Mouse (Mus musculus): ENCODE data around the gene Esrrg. TPM values are rescaled to one million over a fixed set of nuclear protein-coding genes. Genes with fewer than 3 reads are reported as not detected.

Esrrg gene
- polyA plus RNA-seq, 1 experiment from 2014 or later = 8.1 TPM

- no peak overlapping the region for H3K4me2 ChIP-seq (replicated peaks)
- 0 out of 2 replicates have a peak, but pooled peaks cover 5% of the 10 kb centered on the region for H3K4me1 ChIP-seq
- WGBS = 92% methylated on average over 2 of the region's 2 CpGs
- H3K36me3 ChIP-seq = no peaks in the 10 kb centered on the region
- no peak overlapping the region for H3K4me3 ChIP-seq
- H3K27ac ChIP-seq (replicated peaks) = no peak overlapping the region
- H3K9ac ChIP-seq (replicated peaks) = no peak overlapping the region
- no peak for ATAC-seq (ENCODE audit: low FRiP score, low read depth)
- H3K27me3 ChIP-seq = 0 out of 2 replicates have a peak, but pooled peaks cover 4% of the 10 kb centered on the region
- H3K9me3 ChIP-seq = no peaks in the 10 kb centered on the region
These were observed 348.1 kb downstream of the Esrrg start for GRCm38 (mm10) chr1:187956702-187957101.

- 68% methylated on average over 9 of the region's 9 CpGs for WGBS
- no peaks in the 10 kb centered on the region for H3K36me3 ChIP-seq
- no peak overlapping the region for H3K4me3 ChIP-seq
- H3K27me3 ChIP-seq = peaks cover 8% of the 10 kb centered on the region; the same call in 1 of the 2 replicates
- H3K9me3 ChIP-seq = no peaks in the 10 kb centered on the region
- no peak for ATAC-seq (ENCODE audit: low FRiP score, low read depth)
- H3K9ac ChIP-seq (replicated peaks) = no peak overlapping the region
- H3K27ac ChIP-seq (replicated peaks) = no peak overlapping the region
- H3K4me2 ChIP-seq (replicated peaks) = no peak overlapping the region
- 0 out of 2 replicates have a peak, but pooled peaks cover 5% of the 10 kb centered on the region for H3K4me1 ChIP-seq
These were observed 350.6 kb downstream of the Esrrg start for GRCm38 (mm10) chr1:187959192-187959591.

- no peak overlapping the region for H3K9ac ChIP-seq (replicated peaks)
- no peak overlapping the region for H3K4me3 ChIP-seq
- H3K27ac ChIP-seq (replicated peaks) = no peak overlapping the region
- H3K4me2 ChIP-seq (replicated peaks) = no peak overlapping the region
- peaks cover 13% of the 10 kb centered on the region for H3K27me3 ChIP-seq
- no peaks in the 10 kb centered on the region for H3K36me3 ChIP-seq
- no peak for ATAC-seq (ENCODE audit: low FRiP score, low read depth)
- H3K4me1 ChIP-seq = peaks cover 20% of the 10 kb centered on the region
- WGBS = 87% methylated on average over 5 of the region's 5 CpGs
- no peaks in the 10 kb centered on the region for H3K9me3 ChIP-seq
These were observed 352.9 kb downstream of the Esrrg start for GRCm38 (mm10) chr1:187961452-187961851.

- H3K4me1 ChIP-seq = peaks cover 15% of the 10 kb centered on the region
- H3K36me3 ChIP-seq = no peaks in the 10 kb centered on the region
- peaks cover 19% of the 10 kb centered on the region for H3K27me3 ChIP-seq
- no peak overlapping the region for H3K9ac ChIP-seq (replicated peaks)
- 21% methylated on average over 18 of the region's 18 CpGs for WGBS
- no peak overlapping the region for H3K4me3 ChIP-seq
- H3K9me3 ChIP-seq = no peaks in the 10 kb centered on the region
- 0 out of 2 replicates have a peak overlapping the region, but pooled peaks have one; percentile 6 for H3K4me2 ChIP-seq (replicated peaks)
- ATAC-seq (ENCODE audit: low FRiP score, low read depth) = no peak; the same call in 1 of the 2 replicates
- no peak overlapping the region for H3K27ac ChIP-seq (replicated peaks)
These were observed 356.5 kb downstream of the Esrrg start for GRCm38 (mm10) chr1:187964829-187965760.

GRCm38 (mm10) chr1:187965921-187966320 lies 357.3 kb downstream of the Esrrg start:
- no peak for ATAC-seq (ENCODE audit: low FRiP score, low read depth)
- no peak overlapping the region for H3K9ac ChIP-seq (replicated peaks)
- whole genome bisulfite sequencing = 6% methylated on average over 6 of the region's 6 CpGs
- no peak overlapping the region for H3K27ac ChIP-seq (replicated peaks)
- H3K9me3 ChIP-seq = no peaks in the 10 kb centered on the region
- peaks cover 19% of the 10 kb centered on the region for H3K27me3 ChIP-seq
- peaks cover 15% of the 10 kb centered on the region for H3K4me1 ChIP-seq
- 0 out of 2 replicates have a peak overlapping the region, but pooled peaks have one; percentile 1 for H3K4me2 ChIP-seq (replicated peaks)
- no peak overlapping the region for H3K4me3 ChIP-seq
- H3K36me3 ChIP-seq = no peaks in the 10 kb centered on the region

- Histone ChIP-seq H3K9me3 (no peaks in the 10 kb centered on the region), H3K9ac (replicated peaks) (no peak overlapping the region), H3K27ac (replicated peaks) (no peak overlapping the region), H3K4me3 (no peak overlapping the region), H3K27me3 (peaks cover 16% of the 10 kb centered on the region; the same call in 1 of the 2 replicates), H3K4me1 (peaks cover 15% of the 10 kb centered on the region), H3K36me3 (no peaks in the 10 kb centered on the region), H3K4me2 (replicated peaks) (no peak overlapping the region)
- ATAC-seq (ENCODE audit: low FRiP score, low read depth) = no peak
- 91% methylated on average over 4 of the region's 4 CpGs for WGBS
These were observed 359.8 kb downstream of the Esrrg start for GRCm38 (mm10) chr1:187968379-187968778.

GRCm38 (mm10) chr1:187969491-187969890 lies 360.9 kb downstream of the Esrrg start:
- Histone ChIP-seq H3K4me2 (replicated peaks) (no peak overlapping the region), H3K9ac (replicated peaks) (no peak overlapping the region), H3K4me1 (peaks cover 15% of the 10 kb centered on the region), H3K27ac (replicated peaks) (no peak overlapping the region), H3K27me3 (peaks cover 16% of the 10 kb centered on the region; the same call in 1 of the 2 replicates), H3K4me3 (no peak overlapping the region), H3K9me3 (no peaks in the 10 kb centered on the region), H3K36me3 (no peaks in the 10 kb centered on the region)
- 89% methylated on average over 5 of the region's 5 CpGs for WGBS
- no peak for ATAC-seq (ENCODE audit: low FRiP score, low read depth)

GRCm38 (mm10) chr1:187974396-187974795 lies 365.8 kb downstream of the Esrrg start:
- Histone ChIP-seq H3K9ac (replicated peaks) (no peak overlapping the region), H3K4me1 (peaks cover 7% of the 10 kb centered on the region), H3K27me3 (0 out of 2 replicates have a peak, but pooled peaks cover 9% of the 10 kb centered on the region), H3K4me3 (no peak overlapping the region), H3K9me3 (no peaks in the 10 kb centered on the region), H3K36me3 (no peaks in the 10 kb centered on the region), H3K4me2 (replicated peaks) (no peak overlapping the region), H3K27ac (replicated peaks) (no peak overlapping the region)
- WGBS = 10% methylated on average over 9 of the region's 9 CpGs
- ATAC-seq (ENCODE audit: low FRiP score, low read depth) = peak; percentile 70

- 66% methylated on average over 20 of the region's 20 CpGs for WGBS
- H3K4me3 ChIP-seq = no peak overlapping the region
- peak; percentile 77; the same call in 1 of the 2 replicates for ATAC-seq (ENCODE audit: low FRiP score, low read depth)
- no peak overlapping the region for H3K4me2 ChIP-seq (replicated peaks)
- H3K36me3 ChIP-seq = no peaks in the 10 kb centered on the region
- 0 out of 2 replicates have a peak, but pooled peaks cover 9% of the 10 kb centered on the region for H3K27me3 ChIP-seq
- 0 out of 2 replicates have a peak overlapping the region, but pooled peaks have one; percentile 46 for H3K27ac ChIP-seq (replicated peaks)
- H3K9me3 ChIP-seq = no peaks in the 10 kb centered on the region
- peaks cover 7% of the 10 kb centered on the region for H3K4me1 ChIP-seq
- no peak overlapping the region for H3K9ac ChIP-seq (replicated peaks)
These were observed 367.1 kb downstream of the Esrrg start for GRCm38 (mm10) chr1:187975465-187976352.

GRCm38 (mm10) chr1:187976353-187976730 lies 367.8 kb downstream of the Esrrg start:
- no peak overlapping the region for H3K9ac ChIP-seq (replicated peaks)
- ATAC-seq (ENCODE audit: low FRiP score, low read depth) = no peak
- no peak overlapping the region for H3K27ac ChIP-seq (replicated peaks)
- H3K36me3 ChIP-seq = no peaks in the 10 kb centered on the region
- no peaks in the 10 kb centered on the region for H3K9me3 ChIP-seq
- H3K4me1 ChIP-seq = peaks cover 7% of the 10 kb centered on the region
- H3K4me3 ChIP-seq = no peak overlapping the region
- H3K27me3 ChIP-seq = 0 out of 2 replicates have a peak, but pooled peaks cover 9% of the 10 kb centered on the region
- H3K4me2 ChIP-seq (replicated peaks) = no peak overlapping the region
- 81% methylated on average over 9 of the region's 9 CpGs for WGBS

GRCm38 (mm10) chr1:187981028-187981427 lies 372.4 kb downstream of the Esrrg start:
- no peak for ATAC-seq (ENCODE audit: low FRiP score, low read depth)
- no peak overlapping the region for H3K9ac ChIP-seq (replicated peaks)
- peaks cover 8% of the 10 kb centered on the region; the same call in 1 of the 2 replicates for H3K27me3 ChIP-seq
- no peak overlapping the region for H3K27ac ChIP-seq (replicated peaks)
- H3K36me3 ChIP-seq = no peaks in the 10 kb centered on the region
- H3K4me1 ChIP-seq = peaks cover 17% of the 10 kb centered on the region
- no peaks in the 10 kb centered on the region for H3K9me3 ChIP-seq
- H3K4me3 ChIP-seq = no peak overlapping the region
- WGBS = 73% methylated on average over 2 of the region's 2 CpGs
- H3K4me2 ChIP-seq (replicated peaks) = no peak overlapping the region

Measured in midbrain, embryonic 12.5 days (tissue).